Mouse (Mus musculus) kidney, postnatal 14 days (tissue): ENCODE measurements around the gene Fdxacb1.

Experiments
- DNase-seq: peaks from one replicate; pipeline ENCODE4 v3.0.0; 2022; ENCODE audit warnings: mixed read lengths

Gene Fdxacb1

GRCm38 (mm10) chr9:50768107-50769002 is at the start of gene Fdxacb1:
Fdxacb1 (plus strand) TSS chr9:50768236.
- peak; percentile 99 for DNase-seq

DNA sequence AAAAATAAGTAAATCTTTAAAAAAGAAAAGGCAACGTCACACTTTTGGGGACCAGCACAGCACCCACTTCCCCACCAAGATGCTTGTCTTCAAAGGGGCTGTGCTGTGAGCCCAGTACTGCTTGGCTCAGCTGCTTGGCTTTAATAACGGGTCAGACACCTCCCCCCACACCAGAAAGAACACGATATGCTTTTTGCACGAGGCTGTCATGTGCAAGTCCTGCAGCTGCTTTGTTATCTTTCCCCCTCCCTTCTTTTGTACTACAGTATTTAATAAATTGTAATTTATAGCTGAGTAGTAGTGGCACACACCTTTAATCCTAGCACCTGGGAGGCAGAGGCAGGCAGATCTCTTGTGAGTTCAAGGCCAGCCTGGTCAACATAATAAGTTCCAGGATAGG is 49.2 kb upstream of the Fdxacb1 start:
- no peak for DNase-seq

GRCm38 (mm10) chr9:50721061-50721460 is 47.0 kb upstream of the Fdxacb1 start:
- peak; percentile 47 for DNase-seq

DNA sequence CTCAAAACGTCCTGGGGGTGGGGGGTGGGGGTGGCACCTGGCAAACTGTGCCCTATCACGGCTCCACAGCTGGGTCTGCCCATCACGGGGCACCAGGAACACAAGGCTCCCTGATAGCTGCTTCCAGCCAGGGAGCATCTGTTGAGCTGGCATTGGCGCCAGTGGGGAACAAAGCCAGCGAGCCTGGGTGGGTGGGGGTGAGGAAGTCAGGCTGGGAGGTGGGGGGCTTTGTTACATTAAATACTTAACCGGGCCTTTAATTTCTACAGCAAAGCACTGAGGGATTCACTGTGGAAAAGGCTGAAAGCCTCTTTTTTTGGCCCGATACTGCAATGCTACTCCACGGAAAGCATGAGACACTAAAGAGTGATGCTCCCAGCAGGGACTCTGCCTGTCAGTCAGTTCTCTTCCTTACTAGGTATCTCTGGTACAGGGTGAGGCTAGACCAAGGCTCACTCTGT is 45.6 kb upstream of the Fdxacb1 start:
- no peak for DNase-seq

DNA sequence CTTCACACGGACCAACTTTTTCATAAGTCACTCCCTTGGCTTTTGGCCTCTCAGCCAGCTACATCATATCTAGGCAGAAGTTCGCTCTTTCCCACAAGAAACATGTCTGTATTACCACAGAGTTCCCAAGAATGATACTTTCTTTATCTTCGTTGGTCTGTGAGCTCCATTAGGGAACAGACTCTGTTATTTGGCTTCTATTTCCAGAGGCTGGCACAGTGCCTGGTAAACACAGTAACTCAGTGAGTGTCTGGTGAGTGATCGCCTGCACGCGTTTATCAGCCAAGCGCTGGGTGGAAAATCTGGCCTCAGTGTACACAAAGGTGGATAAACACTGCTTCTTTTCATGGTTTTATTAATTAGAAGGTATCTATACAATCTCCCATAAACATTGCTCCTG is 44.6 kb upstream of the Fdxacb1 start:
- DNase-seq, result peak; percentile 78

DNA sequence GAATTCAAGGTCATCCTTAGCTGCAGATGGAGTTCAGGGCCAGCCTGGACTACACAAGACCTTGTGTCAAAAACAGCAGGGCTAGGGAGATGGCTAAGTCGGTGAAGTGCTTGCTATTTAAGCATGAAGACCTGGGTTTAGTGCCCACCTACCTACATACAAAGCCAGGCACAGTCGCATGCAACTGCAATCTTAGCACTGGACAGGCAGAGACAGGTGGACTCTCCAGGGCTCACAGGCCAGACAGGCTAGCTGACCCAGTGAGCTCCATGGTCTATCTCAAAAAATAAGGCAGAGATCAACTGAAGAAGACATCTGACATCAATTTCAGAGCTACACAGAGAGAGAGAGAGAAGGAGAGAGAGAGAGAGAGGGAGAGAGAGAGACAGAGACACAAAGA is 43.9 kb upstream of the Fdxacb1 start:
- DNase-seq, result no peak

- DNase-seq, result no peak
Measured at GRCm38 (mm10) chr9:50724661-50725330, 43.2 kb upstream of the Fdxacb1 start.

- no peak for DNase-seq
Measured at GRCm38 (mm10) chr9:50725921-50726590, 42.0 kb upstream of the Fdxacb1 start.

DNA sequence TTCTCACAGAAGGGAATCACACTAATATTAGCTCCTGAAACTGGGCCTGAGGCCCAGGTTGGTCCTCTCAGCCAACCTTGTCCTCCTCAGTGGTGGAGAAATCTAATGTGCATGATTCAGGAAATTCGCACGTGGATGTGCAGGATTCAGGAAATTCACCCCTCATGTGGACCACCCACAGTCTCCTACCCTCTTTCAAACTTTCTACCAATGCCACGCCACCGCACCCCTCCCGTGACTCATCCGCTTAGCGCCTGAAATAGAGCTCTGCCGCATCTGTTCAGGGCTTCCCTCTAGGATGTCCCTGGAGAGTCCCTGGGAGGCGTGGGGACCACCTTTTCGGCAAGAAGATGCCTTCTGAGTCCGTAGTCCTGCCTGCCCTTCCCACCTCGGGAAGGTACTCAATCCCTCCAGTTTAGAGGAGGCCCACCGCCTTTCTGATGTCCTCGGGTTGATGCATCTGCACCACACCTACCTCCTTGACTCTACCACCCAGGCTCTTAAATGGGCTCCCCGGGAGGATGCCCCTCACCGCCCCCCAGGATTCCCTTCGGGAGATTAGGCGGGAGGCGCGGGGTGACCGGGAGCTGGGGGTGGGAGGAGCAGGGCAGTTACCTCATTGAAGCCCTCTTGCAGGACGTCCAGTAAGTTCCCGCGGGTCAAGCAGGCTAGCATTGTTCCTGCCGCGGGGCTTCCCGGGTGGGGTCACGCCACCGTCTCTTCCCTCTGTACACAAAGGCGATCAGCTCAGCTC is 40.7 kb upstream of the Fdxacb1 start:
- DNase-seq, result no peak

DNA sequence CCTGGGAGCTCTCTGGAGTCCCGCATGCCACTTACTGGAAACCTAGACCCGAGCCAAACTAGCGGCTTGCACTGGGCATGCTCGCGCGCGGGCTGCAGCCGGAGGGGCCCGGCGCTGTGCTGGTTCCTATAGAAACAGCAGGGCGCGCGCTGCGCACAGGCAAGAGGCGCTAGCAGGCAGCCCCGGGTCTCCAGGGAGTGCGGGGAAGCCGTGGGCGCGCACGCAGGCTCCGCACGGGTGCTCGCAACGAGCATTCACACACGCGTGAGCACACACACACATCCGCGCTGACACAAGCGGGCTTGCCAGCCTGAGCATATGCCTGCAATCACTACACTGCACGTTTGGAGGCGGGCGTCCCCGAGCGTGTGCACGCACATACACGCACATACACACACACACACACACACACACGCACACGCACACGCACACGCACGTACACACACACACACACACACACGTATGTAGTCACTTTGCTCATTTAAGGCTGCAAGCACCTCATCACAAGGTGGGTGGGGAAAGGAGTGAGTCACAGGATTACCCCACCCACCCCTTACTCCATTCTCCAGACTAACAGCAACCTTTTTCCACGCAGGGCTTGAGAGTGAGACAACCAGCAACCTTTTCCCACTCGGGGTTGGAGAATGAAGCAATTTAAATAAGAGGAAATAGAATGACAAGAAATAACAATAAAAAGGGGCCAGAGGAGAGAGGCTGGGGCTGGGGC is 39.9 kb upstream of the Fdxacb1 start:
- DNase-seq, result peak; percentile 81

DNA sequence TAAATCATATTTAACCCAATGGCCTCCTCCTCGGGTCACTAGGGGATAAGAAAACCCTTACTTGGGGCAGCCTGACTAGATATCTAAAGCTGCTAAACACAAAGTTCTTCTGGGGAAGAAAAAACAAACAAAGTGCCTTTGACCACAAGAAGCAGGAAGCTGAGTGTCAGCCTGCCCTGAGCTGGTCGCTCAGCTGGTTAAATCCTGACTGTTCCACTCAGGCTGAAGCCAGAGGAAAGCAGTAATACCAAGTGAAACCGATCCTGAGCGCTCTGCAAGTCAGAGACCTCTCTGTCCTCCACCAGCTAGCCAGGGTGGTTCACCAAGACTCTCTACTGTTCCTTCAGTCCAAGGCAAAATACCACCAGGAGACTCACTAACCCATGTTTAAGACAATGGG is 38.4 kb upstream of the Fdxacb1 start:
- peak; percentile 50 for DNase-seq

GRCm38 (mm10) chr9:50732560-50732959 is 35.5 kb upstream of the Fdxacb1 start:
- DNase-seq, result no peak

DNA sequence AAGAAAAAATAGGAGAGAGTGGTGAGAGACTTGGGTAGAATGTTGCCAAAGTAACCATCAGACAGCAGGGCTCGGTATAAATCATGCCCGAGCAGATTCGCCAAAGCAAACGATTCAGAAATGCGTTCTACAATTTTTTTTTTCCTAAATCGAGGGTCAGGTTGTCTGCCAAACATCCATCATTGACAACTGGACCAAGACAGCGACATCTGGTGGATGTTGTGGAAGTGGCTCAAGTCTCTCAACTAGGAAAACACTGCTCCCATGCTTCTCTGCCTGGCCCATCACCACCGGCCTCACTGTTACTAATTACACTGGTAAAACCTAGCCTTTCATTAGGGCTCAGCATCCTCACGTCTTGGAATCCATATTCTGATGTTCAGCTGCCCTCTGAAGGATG is 33.0 kb upstream of the Fdxacb1 start:
- DNase-seq, result peak; percentile 73

- peak; percentile 96 for DNase-seq
Measured at GRCm38 (mm10) chr9:50738914-50739870, 28.8 kb upstream of the Fdxacb1 start, which contains the start of gene Dixdc1. Dixdc1 (minus strand) TSS chr9:50739517.

GRCm38 (mm10) chr9:50740867-50741784 is 26.9 kb upstream of the Fdxacb1 start:
- DNase-seq, result no peak

- DNase-seq, result no peak
Measured at GRCm38 (mm10) chr9:50742261-50742660, 25.8 kb upstream of the Fdxacb1 start.

DNA sequence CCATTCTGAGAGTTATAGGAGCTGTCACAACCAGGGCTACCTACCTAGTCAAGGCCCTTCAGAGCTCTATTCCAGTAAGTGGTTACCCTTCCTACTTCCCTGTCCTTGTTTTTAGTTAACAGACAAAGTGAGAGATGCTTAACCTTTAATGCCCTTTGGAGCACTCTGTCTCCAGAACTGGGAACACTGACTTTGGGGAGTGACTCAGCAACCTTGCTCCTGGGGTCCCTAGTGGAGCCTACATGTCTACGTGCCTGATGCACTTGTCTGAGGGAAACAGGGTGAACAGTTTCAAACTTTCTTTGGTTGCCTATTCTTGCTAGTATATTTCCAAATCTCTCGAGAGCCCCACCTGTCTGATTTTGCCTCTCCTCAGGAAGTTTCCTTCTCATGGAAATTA is 25.3 kb upstream of the Fdxacb1 start:
- no peak for DNase-seq

DNA sequence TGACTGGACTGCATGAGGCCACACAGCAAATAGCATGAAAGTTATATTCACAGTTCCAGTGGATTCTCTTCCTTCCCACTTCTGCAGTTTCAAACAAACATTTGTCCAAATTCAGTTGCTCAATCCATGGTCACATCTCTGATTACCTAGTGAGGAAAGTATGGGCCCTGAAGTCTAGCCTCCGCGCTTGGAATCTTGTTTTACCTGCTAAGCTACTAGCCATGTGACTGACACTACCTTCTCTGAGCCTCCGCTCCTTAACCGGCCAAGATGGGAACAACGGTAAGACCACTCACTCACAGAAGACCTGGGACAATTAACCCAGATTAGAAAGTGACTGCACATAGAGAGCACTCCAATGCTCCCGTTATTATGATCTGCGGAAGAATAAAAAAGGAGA is 22.2 kb upstream of the Fdxacb1 start:
- no peak for DNase-seq

GRCm38 (mm10) chr9:50746214-50746677 is 21.8 kb upstream of the Fdxacb1 start, which contains the start of gene 2310030G06Rik:
2310030G06Rik (minus strand) TSS chr9:50746536.
- DNase-seq, result peak; percentile 85
